Mouse (Mus musculus) brain, embryonic 14.5 days (tissue): ENCODE data around the gene Sdcbp2.

ENCODE experiments used
- CTCF ChIP-seq: fragments of 200-500 bp; IDR thresholded peaks from 2 replicates; pipeline ENCODE4 v1.5.1; 2012; ENCODE audit warnings: inconsistent platforms, mild to moderate bottlenecking, moderate library complexity, borderline replicate concordance; ENCODE audit not compliant: insufficient read depth, insufficient read length; ENCODE audit errors: extremely low read depth
- POLR2A ChIP-seq: fragments of 200-500 bp; IDR thresholded peaks from 2 replicates; pipeline ENCODE4 v1.6.1; 2012; ENCODE audit warnings: mild to moderate bottlenecking, inconsistent platforms, borderline replicate concordance; ENCODE audit not compliant: poor library complexity, insufficient read depth, insufficient read length, severe bottlenecking; ENCODE audit errors: extremely low read depth

- TF ChIP-seq CTCF: no peak
- TF ChIP-seq POLR2A: no peak
Measured at GRCm38 (mm10) chr2:151569452-151569851, 3.0 kb upstream of the Sdcbp2 start.
